Mouse (Mus musculus) inflammation-experienced regulatory T-cells, adult 6 months (primary cell): ENCODE results near the gene Gm29776. TPM values are rescaled to one million over a fixed set of nuclear protein-coding genes. Genes with fewer than 3 reads are reported as not detected.

Source experiments
- ATAC-seq: one replicate; pipeline ENCODE4 v1.8.0; 2017
- polyA plus RNA-seq, 3 experiments: library from polyadenylated mRNA; unstranded; fragments of 100-300 nt; shearing (Covaris generic); gene quantifications; one replicate each; pipeline ENCODE4 v1.2.1; 2017

Gm29776 gene
- polyA plus RNA-seq, result under 1 TPM in 2 of 3 experiments, not detected in 1; 0.28 to 0.40 TPM

DNA sequence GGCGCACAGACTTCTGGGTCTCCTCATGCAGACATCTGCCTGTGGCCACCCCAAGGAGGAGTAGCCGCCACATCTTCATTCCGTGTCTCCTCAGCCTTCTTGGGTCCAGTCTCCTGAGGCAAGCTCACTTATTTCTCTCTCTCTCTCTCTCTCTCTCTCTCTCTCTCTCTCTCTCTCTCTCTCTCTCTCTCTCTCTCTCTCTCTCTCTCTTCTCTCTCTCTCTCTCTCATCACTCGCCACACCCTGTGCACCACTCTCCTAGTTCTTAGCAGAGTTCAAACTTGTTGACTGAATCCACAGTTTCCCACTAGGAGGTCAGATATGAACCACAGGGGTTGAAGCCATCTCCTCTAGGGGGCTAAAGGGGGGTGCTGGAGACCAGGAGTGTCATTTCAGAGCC, at the start of gene Gm29776:
Gm29776 (minus strand) TSS at position 101 of the 400 bp plus-strand sequence.
- no peak for ATAC-seq

DNA sequence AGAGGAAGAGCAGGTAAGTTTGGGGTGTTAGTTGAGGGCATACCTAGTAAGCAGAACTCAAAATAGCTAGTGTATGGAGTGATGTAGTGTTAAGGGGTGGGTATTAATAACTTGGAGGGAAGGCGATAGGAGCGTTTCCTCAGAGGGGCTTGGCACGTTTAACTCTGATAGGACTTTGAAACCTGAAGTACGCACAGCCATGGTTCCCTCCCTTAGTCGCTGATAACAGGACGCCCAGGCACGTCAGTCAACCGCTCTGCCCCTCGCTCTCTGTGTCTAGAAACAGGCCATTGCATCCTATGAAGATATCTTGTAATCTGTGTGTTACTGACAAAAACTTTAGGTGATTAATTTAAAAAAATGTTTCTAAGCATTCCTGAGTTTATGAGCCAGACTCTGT, 47.4 kb upstream of the Gm29776 start:
- no peak for ATAC-seq

DNA sequence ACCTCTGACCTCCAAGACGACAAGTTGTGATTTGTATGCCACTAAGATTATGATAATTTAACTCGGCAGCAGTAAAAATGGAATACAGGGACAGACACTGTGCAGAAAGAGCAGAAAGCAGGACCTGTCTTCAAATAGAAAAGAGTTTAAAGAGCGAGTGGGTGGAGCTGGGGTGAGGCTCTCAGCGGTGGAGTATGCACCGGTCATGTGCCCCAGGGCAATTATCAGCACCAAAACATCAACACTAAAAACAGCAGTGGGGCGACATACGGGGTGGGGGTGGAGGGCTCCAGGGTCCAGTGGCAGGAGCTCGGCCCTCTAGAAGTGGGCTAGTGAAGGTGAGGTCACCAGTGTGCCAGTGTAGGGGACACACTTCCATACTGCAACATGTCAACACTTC, 45.8 kb upstream of the Gm29776 start:
- ATAC-seq, result no peak

DNA sequence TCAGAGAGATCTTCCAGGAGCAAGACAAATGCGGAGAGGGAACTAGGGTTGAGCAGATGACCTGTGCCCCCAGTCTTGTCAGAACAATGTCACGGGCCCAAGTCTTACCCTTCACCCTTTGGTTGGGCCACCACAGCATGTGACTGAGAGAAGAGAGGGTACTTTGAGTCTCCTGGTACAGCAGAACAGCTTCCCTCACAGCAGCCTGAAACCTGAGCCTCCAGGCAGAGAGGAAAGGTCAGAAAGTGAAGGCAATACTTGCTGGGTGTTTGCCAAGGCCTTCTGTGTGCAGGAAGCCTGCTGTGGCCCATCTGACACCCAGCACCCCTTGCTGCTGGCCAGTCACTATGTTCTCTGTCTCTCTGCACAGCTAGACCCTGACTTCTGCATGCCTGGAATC, 43.7 kb upstream of the Gm29776 start:
- ATAC-seq, result no peak

DNA sequence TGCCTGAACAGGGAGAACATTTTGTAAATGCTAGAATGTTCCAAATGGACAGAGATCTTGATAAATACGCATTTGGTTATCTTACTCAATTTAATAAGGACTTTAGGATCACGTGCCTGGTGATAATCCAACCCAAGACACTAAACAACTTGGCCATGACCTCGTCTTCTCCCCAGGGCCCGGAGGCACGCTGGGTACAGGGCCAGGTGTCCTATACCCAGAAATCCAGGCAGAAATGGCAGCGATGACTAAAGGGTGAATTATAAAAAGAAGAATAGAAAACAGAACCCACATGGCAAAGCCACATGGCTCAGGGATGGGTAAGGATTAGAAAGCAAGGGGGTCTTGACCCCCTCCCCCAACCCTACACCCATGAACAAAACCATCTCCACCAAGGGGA, 43.1 kb upstream of the Gm29776 start:
- ATAC-seq, result no peak

DNA sequence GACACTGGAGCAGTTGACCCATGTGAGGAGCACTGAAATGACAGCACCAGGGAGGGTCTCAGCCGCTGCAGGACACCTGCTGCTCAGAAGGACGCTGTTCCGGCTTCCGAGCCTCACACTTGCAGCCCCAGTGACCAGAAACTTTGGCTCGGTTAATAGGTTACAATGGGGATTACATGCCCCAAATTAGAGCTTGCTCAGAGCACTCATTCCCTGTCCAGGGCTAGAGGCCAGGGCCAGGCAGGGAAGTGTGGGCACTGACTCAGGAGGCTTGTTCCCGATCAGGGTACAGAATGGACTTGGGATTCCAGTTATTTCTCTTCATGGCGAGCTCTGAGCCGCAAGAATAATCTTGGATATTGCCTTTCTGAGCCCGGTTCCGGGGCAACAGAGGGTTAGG, 39.0 kb upstream of the Gm29776 start:
- ATAC-seq, result no peak

DNA sequence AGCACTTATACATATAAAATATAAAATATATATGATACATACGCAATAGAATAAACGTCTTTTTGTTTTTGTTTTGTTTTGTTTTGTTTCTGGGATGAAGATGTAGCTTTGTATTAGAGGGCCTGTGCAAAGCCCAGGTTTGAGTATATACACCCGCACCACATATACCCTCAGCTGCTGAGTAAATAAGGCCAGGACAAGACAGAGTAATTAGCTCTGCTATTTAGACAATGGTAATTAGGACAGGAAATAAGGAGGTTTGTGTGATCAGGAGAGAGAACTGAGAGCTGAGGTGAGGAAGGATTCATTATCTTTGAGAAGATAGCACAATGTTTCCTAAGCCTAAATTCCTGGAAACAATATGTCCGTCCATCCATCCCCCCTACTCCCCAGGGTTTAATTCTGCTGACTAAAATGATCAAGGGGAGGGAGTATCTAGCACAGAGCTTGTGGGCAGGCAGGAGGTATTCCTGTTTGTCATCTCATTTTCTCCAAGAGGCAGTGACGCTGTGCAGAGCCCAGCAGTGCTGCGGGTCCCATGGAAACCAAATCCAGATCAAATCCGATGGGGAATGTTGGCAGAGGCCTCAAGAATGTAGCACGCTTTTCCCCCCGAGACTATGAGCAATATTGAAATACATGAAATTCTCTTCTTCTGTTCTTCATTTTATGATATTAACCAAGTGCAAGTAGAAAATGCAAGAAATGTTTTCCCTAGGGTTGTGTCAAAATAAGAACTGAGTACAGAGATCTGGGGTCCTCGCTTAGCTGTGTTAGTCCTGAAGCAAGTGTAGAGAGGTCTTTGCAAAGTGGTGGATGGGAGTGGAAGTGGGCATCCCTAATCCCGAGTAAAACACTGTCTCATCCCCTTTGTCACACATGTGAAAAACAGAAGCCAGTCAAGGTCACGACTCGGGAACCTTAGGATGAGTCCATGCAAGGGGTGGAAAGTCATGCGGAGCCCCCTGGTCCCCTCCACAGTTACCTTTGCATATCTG, 38.2 kb upstream of the Gm29776 start:
- no peak for ATAC-seq

DNA sequence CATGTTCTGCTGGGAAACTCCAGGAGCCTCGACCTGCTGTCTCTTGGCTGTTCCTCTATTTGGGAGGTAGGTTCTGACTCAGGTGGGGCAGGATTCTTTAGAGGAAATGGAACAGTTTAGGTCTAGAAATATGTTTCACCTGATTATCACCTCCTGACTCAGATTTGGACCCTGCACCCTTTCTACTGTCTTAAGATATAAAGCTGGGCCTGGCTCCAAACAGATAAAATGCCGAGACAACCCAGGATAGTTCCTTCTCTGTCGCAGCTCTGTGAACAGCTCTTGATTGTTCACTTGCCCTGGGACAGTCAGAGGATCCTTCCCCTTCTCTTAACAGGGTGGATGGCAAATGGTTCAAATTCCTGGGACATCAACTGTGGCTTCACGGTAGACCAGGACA, 36.6 kb upstream of the Gm29776 start:
- ATAC-seq, result no peak

DNA sequence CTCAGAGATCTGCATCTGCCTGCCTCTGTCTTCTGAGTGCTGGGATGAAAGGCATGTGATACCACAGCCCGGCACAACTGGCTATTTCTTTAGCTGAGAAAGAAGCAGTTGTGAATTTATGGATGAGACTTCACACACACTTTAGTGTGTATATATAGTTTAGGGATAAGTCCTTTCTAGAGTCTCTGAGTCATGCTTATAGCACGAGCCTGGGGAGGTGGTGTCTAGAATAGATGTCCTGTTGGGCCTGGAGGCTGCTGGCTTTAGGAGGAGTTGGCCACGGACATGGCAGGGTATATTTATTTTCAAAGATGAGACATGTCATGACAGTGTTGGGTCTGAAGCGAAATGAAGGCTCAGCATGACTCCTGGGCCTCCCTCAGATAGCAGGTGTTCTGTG, 35.4 kb upstream of the Gm29776 start:
- no peak for ATAC-seq

DNA sequence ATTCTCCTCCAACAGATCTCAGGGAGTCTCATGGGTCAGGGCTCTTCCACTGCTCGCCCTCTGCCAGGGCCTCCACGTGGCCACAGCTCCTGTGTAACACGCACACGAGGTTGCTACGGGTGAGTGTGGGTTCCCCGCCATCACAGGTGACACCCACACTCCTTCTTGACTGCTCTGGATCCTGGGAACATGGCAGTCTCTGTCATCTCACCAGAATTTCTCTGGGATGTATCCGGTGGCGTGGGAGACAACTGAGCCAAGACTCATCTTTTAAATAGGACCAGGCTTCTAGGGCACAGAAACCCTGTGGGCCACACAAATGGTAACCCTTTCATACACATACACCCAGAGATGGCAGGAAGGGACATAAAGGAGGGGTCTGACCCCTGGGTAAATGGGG, 33.6 kb upstream of the Gm29776 start:
- no peak for ATAC-seq

DNA sequence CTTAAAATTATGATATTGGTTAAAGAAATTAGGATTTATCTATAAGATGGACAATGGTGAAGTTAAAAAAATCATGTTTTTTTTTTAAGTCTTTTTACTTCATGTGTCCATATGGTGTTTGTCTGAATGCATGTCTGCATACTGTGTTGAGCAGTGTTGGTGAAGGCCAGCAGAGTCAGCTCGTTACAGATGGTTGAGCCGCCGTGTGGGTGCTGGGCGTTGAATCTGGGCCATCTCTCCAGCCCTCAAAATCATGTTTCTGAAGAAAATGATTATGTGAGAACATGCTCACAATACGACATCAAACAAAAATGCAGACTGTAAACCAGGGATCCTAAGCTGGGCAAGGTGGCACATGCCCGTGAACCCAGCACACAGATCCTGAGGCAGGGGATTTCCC, 31.7 kb upstream of the Gm29776 start:
- no peak for ATAC-seq

DNA sequence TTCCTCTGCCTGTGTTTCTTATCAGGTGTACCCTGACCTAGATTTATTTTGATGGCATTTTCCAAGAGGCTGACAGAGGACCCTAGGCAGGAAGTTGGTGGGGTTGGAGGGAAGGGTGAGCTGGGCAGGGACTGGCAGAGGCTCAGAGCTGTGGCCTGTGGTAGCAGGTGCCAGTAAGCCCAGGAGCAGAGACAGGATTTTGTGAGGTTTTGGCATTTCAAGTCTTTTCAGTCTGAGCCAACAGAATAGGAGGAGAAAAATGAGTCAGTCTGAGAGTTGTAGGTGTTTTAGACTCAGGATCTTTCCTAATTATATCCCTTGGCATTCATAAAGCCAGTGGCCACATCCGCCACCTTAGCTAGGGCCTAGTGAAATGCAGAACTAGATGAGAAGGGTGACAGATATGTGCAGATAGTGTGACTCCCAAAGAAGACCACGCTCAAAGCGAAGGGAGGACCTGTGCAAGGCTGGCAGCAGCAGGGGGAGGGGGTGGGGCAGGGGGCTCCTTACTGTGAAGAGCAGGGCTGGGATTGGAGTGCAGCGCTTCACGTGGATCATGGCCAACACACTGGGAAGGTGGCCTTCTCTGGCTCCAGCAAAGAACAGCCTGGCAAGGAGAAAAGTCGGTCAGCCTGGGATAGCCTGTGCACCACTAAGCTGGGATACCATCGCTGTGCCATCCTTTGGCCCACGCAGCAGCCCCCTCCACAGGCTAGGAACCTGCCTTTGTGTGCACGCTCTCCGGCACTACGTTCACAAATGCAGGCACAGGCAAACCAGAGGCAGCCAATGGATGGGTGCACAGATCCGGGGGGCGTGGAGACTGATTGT, 30.4 kb upstream of the Gm29776 start:
- no peak for ATAC-seq

DNA sequence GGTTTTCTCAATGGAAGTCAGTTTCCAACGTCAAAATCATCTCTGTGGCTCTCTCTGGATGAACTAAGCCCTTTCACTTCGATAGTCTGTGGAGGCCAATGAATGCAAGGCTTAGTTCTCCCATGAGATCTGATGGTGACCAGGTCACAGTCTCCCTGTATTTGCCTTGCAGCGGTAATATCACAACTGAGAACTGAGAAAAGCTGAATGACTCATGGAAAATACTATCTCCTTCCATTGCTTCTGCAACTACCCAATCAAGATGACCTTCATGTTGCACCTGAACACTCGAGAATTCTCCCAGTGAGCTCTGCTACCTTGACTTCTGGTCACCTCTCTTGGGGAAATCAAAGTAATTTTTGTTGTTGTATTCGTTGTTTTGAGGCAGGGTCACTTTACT, 28.9 kb upstream of the Gm29776 start:
- no peak for ATAC-seq

DNA sequence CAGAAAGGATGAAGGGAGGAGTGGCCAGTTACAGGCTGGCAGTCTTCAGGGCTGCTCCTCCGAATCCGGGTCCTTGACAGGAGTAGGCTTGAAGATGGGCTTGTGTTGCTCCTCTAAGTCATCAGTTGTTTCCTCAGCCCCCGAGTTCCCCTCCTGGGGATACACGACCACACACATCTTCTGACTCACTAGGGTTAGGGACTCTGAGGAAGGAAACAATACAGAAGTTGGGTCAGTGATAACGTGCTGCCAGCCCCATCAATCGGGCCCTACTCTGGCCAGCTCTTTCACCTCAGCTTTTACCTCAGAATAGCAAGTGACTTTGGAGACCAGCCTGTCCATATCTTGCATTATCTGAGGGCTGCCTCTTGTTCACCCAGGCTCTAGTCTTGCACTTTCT, 25.4 kb upstream of the Gm29776 start:
- ATAC-seq, result no peak

DNA sequence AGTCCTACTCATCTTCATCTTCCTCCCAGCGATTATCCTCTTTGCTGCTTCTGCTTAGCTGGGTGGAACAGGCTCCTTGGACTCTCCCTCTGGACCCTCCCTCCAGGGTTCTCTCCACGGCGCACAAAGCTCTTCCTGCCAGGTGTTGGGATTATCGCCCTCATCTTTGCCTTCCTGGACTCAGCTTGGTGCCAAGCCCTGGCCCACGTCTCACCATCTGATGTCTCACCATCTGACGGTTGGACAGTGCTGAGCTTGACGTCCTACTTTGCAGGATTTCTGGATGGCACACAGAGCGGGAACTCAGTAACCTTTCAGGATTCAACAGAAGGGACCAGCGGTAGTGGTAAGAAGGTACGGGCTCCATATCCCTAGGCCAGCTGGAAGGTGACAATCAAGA, 23.1 kb upstream of the Gm29776 start:
- no peak for ATAC-seq

DNA sequence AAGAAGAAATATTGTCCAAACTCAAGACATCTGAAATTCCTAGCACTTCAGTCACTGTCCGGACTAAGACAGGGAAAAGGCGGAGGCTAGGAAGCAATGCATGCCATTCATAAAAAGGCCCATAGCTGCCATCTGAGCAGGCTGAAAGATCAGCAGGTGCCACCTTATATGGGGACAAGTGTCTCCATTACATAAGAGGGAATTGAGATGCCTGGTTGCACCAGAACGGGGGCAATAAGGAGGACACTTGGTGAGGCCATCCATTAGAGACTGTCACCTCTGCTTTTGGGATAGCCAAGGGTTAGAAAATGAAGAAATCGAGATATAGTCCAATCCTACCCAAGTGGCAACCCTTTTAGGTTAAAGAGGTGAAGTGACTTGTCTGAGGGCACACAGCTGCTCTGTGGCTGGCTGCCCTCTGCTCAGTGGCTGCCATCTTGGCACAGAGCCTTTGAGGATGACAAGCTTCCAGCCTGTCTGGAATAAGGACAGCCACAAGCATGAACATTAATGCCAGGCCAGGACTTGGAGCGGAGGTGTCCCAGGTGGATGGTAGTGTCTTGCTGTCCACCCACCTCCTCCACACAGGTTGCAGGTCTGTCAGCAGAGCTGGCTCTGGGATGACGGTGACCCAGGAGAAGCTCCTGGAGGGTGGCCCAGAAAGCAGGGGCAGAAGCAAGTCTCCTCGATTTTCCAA, 22.2 kb upstream of the Gm29776 start:
- ATAC-seq, result no peak

DNA sequence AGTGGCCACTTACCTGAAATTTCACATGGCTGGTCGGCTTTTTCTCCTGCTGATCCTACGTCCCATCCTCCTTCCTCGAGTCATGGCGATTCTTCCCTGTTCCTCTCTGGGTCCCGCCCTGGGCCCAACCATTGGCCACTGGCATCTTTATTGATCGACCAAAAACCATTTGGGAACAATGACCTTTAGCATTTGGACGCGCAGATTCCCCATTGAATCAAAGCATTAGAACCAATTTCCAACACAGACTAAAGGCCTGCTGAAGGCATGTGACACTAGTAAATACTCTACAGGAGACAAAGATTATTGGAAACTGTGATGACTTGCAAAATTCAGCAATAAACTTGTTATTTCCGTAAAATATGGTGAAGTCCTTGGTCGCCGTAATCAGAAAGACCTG, 21.4 kb upstream of the Gm29776 start:
- no peak for ATAC-seq

DNA sequence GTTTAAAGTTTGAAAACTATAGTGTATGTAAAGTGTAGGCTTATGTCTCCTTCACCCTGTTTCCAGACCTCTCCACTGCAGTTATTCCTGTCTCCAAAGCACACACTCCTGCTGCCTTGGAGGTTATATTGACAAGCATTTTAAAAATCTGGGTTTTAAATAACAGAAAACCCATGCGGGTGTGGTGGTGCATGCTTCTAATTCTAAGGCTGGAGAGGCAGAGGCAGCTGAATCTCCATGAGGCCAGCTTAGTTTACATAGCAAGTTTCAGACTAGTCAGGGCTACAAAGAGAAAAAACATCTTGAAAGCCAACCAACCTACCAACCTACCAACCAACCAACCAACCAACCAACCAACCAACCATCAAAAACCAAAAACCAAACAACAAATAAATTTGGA, 16.8 kb upstream of the Gm29776 start:
- no peak for ATAC-seq

DNA sequence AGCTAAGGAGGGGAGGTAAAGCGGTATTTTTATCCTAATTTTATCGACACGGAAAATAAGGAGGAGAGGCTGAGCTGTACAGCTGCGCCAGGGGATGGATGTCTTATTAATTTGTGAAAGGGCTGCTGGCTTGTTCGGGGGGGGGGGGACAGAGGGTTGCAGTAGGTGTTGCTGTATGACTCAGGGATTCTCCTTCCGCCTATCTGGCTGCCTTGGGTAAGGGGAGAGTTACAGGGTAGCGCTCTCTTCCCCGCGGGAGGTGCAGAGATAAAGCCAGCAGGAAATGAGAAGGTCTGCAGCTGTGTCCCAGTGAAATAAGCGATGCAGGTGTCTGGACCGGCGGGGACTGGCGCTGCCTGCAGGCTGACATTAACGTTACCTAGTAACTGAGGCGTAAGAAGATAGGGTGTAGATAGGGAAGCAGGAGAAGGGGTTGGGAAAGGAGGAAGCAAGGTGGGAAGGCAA, 16.0 kb upstream of the Gm29776 start:
- peak; percentile 59 for ATAC-seq

DNA sequence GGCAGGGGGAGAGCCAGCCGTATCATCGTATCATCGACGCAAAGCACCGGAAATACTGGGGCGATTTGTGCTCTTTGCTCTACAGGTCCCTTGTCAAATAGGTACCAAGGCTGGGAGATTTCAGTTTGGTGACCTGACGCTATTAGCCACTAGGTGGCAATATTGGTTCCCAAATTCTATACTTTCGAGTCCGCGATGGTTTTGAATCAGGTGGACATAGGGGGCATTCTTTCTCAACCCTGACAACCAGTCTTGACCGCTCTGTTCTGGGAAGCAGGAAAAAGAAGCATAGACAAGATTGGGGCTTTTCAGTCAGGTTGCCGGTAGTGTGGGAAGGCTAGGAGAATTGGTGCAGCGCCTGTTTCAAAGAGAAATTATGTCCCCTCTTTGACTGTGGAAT, 15.5 kb upstream of the Gm29776 start:
- peak; percentile 84 for ATAC-seq

DNA sequence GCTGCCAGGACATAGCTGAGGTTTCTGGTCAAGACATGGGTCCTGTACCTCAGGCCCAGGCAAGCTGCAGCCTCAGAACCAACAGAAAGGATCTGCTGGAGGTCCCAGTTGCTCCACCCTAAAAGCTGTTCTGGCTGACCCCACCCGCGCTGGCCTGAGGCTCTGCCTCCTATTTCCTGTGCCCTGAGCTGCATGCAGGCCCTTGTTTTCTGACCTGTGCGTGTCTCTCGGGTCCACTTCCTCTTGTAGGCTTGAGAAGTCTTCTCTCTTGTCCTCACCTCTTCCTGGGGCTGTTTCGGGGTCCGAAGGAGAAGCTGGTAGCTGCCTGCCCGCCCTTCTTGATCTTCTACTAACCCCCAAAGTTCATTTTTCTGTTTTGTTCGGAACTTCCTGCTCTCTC, 14.2 kb upstream of the Gm29776 start:
- ATAC-seq, result no peak

DNA sequence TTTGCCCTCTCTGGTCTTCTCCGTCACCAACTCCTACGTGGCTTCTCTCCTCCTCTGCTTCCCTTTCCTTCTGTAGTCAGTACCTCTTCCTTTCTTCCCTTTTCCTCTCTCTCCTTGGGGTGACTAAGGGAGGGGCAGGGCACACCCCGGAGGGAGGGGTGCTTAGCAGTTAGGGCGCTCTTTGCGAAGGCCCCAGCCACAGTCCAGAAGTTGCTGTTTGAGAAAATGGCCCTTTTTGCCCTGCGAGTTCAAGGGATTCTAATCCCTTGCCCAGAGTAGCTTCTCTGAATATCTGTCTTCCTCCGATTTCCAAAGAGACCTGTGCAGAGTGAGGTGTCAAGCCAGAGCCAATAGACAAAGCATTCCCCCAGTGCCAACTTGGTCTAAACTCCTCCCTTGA, 13.4 kb upstream of the Gm29776 start, which contains the start of gene Cebpe:
Cebpe (minus strand) TSS at position 101 of the 400 bp plus-strand sequence.
- no peak for ATAC-seq

DNA sequence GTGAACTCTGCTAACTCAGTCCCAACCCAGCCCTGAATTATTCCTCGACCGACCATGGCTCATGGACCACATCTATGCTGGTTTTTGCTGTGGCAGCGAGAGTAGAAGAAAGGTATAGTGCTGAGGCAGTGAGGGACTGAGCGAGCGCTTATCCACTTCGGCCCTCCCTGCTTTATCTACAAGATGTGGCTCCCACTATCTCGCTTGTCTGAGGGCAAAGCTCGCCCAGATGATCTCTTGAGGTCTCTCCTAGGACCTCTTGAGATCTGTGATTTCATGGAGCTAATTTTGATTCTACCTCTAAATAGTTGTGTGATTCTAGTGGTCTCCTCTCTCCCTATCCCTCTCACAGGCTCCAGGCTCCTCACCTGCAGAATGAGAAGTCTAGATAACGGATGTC, 10.4 kb upstream of the Gm29776 start:
- ATAC-seq, result no peak
